Mouse (Mus musculus): ENCODE measurements around the gene Fam13c. TPM values are rescaled to one million over a fixed set of nuclear protein-coding genes. Genes with fewer than 3 reads are reported as not detected.
A peak's percentile ranks its signal among the peaks of the same experiment; 100 is the strongest.

Fam13c gene
- total RNA-seq, 4 experiments from 2014 or later, result 14.9 to 49.2 (median 28.9) TPM

- DNase-seq, result no peak
Observed at GRCm38 (mm10) chr10:70465638-70466037, 25.4 kb downstream of the Fam13c start.

GRCm38 (mm10) chr10:70470836-70471235 is 30.6 kb downstream of the Fam13c start:
- DNase-seq, result no peak

GRCm38 (mm10) chr10:70477741-70478145 is 37.5 kb downstream of the Fam13c start:
- peak; percentile 82 for DNase-seq

- no peak for DNase-seq
Observed at GRCm38 (mm10) chr10:70483736-70484135, 43.5 kb downstream of the Fam13c start.

GRCm38 (mm10) chr10:70484568-70485286 is 44.4 kb downstream of the Fam13c start:
- no peak for DNase-seq

- DNase-seq, result no peak
Observed at GRCm38 (mm10) chr10:70485287-70485612, 45.0 kb downstream of the Fam13c start.

- DNase-seq, result no peak
Observed at GRCm38 (mm10) chr10:70486651-70487050, 46.4 kb downstream of the Fam13c start.

- DNase-seq, result no peak
Observed at GRCm38 (mm10) chr10:70493891-70494290, 53.6 kb downstream of the Fam13c start.

- DNase-seq, result no peak
Observed at GRCm38 (mm10) chr10:70494441-70494840, 54.2 kb downstream of the Fam13c start.

- DNase-seq, result no peak
Observed at GRCm38 (mm10) chr10:70495106-70496104, 55.1 kb downstream of the Fam13c start.

GRCm38 (mm10) chr10:70496938-70497337 is 56.7 kb downstream of the Fam13c start:
- DNase-seq, result peak; percentile 46

- DNase-seq, result no peak
Observed at GRCm38 (mm10) chr10:70498328-70498727, 58.0 kb downstream of the Fam13c start.

- DNase-seq, result no peak
Observed at GRCm38 (mm10) chr10:70499246-70499645, 59.0 kb downstream of the Fam13c start.

GRCm38 (mm10) chr10:70504871-70505270 is 64.6 kb downstream of the Fam13c start:
- no peak for DNase-seq

GRCm38 (mm10) chr10:70505395-70505794 is 65.1 kb downstream of the Fam13c start:
- DNase-seq, result no peak

- no peak for DNase-seq
Observed at GRCm38 (mm10) chr10:70505842-70506241, 65.6 kb downstream of the Fam13c start.

- no peak for DNase-seq
Observed at GRCm38 (mm10) chr10:70506499-70507168, 66.4 kb downstream of the Fam13c start.

GRCm38 (mm10) chr10:70507880-70508279 is 67.6 kb downstream of the Fam13c start:
- DNase-seq, result no peak

- DNase-seq, result no peak
Observed at GRCm38 (mm10) chr10:70514848-70515247, 74.6 kb downstream of the Fam13c start.

GRCm38 (mm10) chr10:70516661-70517060 is 76.4 kb downstream of the Fam13c start:
- DNase-seq, result no peak

- no peak for DNase-seq
Observed at GRCm38 (mm10) chr10:70519640-70520099, 79.4 kb downstream of the Fam13c start.

Data from adrenal gland, adult 8-10 months (tissue).